Mouse (Mus musculus) cerebral cortex, adult 2 months (tissue): ENCODE results near the gene Trim34b.

Source experiments
- WGBS: fragments of 180-500 bp; shearing (Covaris S2); methylation state at CpG from one replicate; pipeline ENCODE4 v1.1.7; 2018; 5-methylcytosine and 5-hydroxymethylcytosine counted together

Gene Trim34b

GRCm38 (mm10) chr7:104329171-104329570 lies at the start of gene Trim34b:
Trim34b (plus strand) TSS chr7:104329471.
- 97% methylated on average over 2 of the region's 2 CpGs for WGBS

- WGBS, result 49% methylated on average over 14 of the region's 14 CpGs
Observed at GRCm38 (mm10) chr7:104287576-104288443, 41.5 kb upstream of the Trim34b start, which contains the start of gene Trim5. Trim5 (minus strand) TSS chr7:104288094.

- WGBS, result 85% methylated on average over 1 of the region's 1 CpGs
Observed at GRCm38 (mm10) chr7:104290641-104291040, 38.6 kb upstream of the Trim34b start.

GRCm38 (mm10) chr7:104291638-104292400 lies 37.5 kb upstream of the Trim34b start:
- WGBS, result 76% methylated on average over 5 of the region's 5 CpGs

- 13% methylated on average over 15 of the region's 15 CpGs for WGBS
Observed at GRCm38 (mm10) chr7:104314796-104315353, 14.4 kb upstream of the Trim34b start.

- 30% methylated on average over 4 of the region's 4 CpGs for WGBS
Observed at GRCm38 (mm10) chr7:104315369-104316080, 13.7 kb upstream of the Trim34b start, which contains the start of gene Trim12a. Trim12a (minus strand) TSS chr7:104315466.

GRCm38 (mm10) chr7:104322028-104322427 lies 7.2 kb upstream of the Trim34b start:
- 76% methylated on average over 9 of the region's 9 CpGs for WGBS

- WGBS, result 89% methylated on average over 3 of the region's 3 CpGs
Observed at GRCm38 (mm10) chr7:104335547-104335946, 6.3 kb downstream of the Trim34b start.

- WGBS, result 92% methylated on average over 2 of the region's 4 CpGs
Observed at GRCm38 (mm10) chr7:104340744-104341143, 11.5 kb downstream of the Trim34b start.

GRCm38 (mm10) chr7:104348043-104348442 lies 18.8 kb downstream of the Trim34b start:
- 93% methylated on average over 4 of the region's 4 CpGs for WGBS

- WGBS, result 10% methylated on average over 14 of the region's 14 CpGs
Observed at GRCm38 (mm10) chr7:104352717-104353599, 23.7 kb downstream of the Trim34b start, which contains the start of gene Trim12c. Trim12c (minus strand) TSS chr7:104353362.

- WGBS, result 89% methylated on average over 2 of the region's 2 CpGs
Observed at GRCm38 (mm10) chr7:104353600-104353967, 24.3 kb downstream of the Trim34b start.

GRCm38 (mm10) chr7:104369736-104370414 lies 40.6 kb downstream of the Trim34b start, which contains the start of gene Trim30b:
Trim30b (minus strand) TSS chr7:104369884.
- 73% methylated on average over 1 of the region's 1 CpGs for WGBS
